Mouse (Mus musculus) hindbrain, embryonic 13.5 days (tissue): ENCODE results near the gene Pcnp. TPM values are rescaled to one million over a fixed set of nuclear protein-coding genes. Genes with fewer than 3 reads are reported as not detected.

Experiments used
- ATAC-seq: fragments of 200-750 bp; cut with Nextera tagmentation; 2 replicates; pipeline ENCODE4 v1.8.0; 2017; ENCODE audit warnings: moderate TSS enrichment; ENCODE audit not compliant: low FRiP score
- H3K27ac ChIP-seq: fragments of 300-500 bp; sonication (generic); 2 replicates; pipeline ENCODE4 v1.5.1; 2015; ENCODE audit warnings: inconsistent platforms, mild to moderate bottlenecking, moderate library complexity
- H3K27me3 ChIP-seq: fragments of 300-500 bp; sonication (generic); 2 replicates; pipeline ENCODE4 v1.6.1; 2015; ENCODE audit warnings: mild to moderate bottlenecking, inconsistent platforms
- H3K36me3 ChIP-seq: fragments of 300-500 bp; sonication (generic); 2 replicates; pipeline ENCODE4 v1.6.1; 2015; ENCODE audit warnings: mild to moderate bottlenecking, inconsistent platforms
- H3K4me1 ChIP-seq: fragments of 300-500 bp; sonication (generic); replicated peaks from 2 replicates; pipeline ENCODE4 v1.6.1; 2015; ENCODE audit warnings: inconsistent platforms
- H3K4me2 ChIP-seq: fragments of 300-500 bp; sonication (generic); 2 replicates; pipeline ENCODE4 v1.6.1; 2015; ENCODE audit warnings: inconsistent platforms, mild to moderate bottlenecking, moderate library complexity
- H3K4me3 ChIP-seq: fragments of 300-500 bp; sonication (generic); 2 replicates; pipeline ENCODE4 v1.5.1; 2015; ENCODE audit warnings: mild to moderate bottlenecking, inconsistent platforms
- H3K9ac ChIP-seq: fragments of 300-500 bp; sonication (generic); 2 replicates; pipeline ENCODE4 v1.6.1; 2015; ENCODE audit warnings: mild to moderate bottlenecking, inconsistent platforms
- H3K9me3 ChIP-seq: fragments of 300-500 bp; sonication (generic); 2 replicates; pipeline ENCODE4 v1.6.1; 2016; ENCODE audit warnings: inconsistent platforms
- WGBS: fragments of 180-500 bp; shearing (Covaris S2); methylation state at CpG from one replicate; pipeline ENCODE4 v1.1.7; 2015; 5-methylcytosine and 5-hydroxymethylcytosine counted together
- polyA plus RNA-seq: library from polyadenylated mRNA; unstranded; fragments of >200 nt; fragmentation: Nextera tagmentation; extraction: Ambion mirVana; gene quantifications from 2 replicates; pipeline ENCODE4 v1.2.1, GENCODE M21; 2015

The Pcnp gene
- polyA plus RNA-seq, 1 experiment from 2014 or later: 255 TPM

DNA sequence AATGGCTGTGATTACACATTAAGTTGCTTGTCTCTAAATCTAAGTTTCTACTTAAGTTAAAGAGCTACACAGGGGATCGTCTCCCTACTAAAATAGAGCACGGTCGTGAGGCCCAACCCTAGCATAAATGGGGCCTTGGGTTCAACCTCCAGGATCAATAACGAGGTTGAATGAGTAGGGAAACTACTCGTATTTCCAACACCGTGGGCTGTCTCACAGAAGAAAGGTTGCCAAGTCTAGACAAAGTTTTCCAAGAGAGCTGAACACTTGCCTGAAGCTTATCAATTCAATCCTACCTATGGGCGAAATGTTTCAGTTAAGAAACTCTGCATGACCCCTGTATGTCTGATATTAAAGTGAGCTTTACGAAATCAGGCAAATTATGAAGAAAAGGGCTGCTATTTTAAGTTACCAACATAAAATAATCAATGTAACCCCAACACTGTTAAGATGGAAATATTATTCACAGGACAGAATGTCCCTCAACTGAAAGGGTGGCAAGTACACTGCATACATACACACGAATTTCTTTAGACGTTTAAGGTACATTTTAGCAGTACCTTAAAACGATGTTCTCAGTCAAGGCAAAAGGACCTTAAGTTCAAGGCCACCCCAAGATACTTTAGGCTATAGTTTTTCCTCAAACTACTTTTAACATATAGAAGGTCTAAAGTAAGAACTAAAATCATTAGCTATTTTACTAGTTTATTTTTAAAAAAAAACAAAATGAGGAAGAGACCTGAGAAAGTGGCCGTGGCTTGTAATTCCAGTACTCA, 1.5 kb downstream of the Pcnp start:
- Histone ChIP-seq H3K9me3 (no peaks in the 10 kb centered on the region), H3K27me3 (no peaks in the 10 kb centered on the region), H3K4me2 (peak overlapping the region; percentile 80), H3K4me1 (peaks cover 33% of the 10 kb centered on the region), H3K27ac (peak overlapping the region; percentile 96; the same call in 1 of the 2 replicates), H3K4me3 (peak overlapping the region; percentile 87), H3K9ac (peak overlapping the region; percentile 98), H3K36me3 (peaks cover 25% of the 10 kb centered on the region)
- no peak for ATAC-seq
- WGBS: 54% methylated on average over 12 of the region's 12 CpGs

GRCm38 (mm10) chr16:56019660-56020059, 9.9 kb downstream of the Pcnp start:
- Histone ChIP-seq H3K36me3 (peaks cover 51% of the 10 kb centered on the region), H3K4me3 (no peak overlapping the region), H3K9me3 (no peaks in the 10 kb centered on the region), H3K4me2 (no peak overlapping the region), H3K9ac (no peak overlapping the region), H3K27me3 (no peaks in the 10 kb centered on the region), H3K4me1 (no peaks in the 10 kb centered on the region), H3K27ac (no peak overlapping the region)
- WGBS: 96% methylated on average over 7 of the region's 7 CpGs
- ATAC-seq: no peak

- Histone ChIP-seq H3K27ac (no peak overlapping the region), H3K4me1 (no peaks in the 10 kb centered on the region), H3K27me3 (no peaks in the 10 kb centered on the region), H3K9me3 (no peaks in the 10 kb centered on the region), H3K4me2 (no peak overlapping the region), H3K4me3 (no peak overlapping the region), H3K36me3 (peaks cover 56% of the 10 kb centered on the region), H3K9ac (no peak overlapping the region)
- no peak for ATAC-seq
- WGBS: 93% methylated on average over 7 of the region's 7 CpGs
Observed at GRCm38 (mm10) chr16:56014076-56014475, 15.5 kb downstream of the Pcnp start.

- ATAC-seq: no peak
- no peak overlapping the region for H3K4me2 ChIP-seq
- H3K27me3 ChIP-seq: no peaks in the 10 kb centered on the region
- H3K36me3 ChIP-seq: peaks cover 50% of the 10 kb centered on the region
- H3K27ac ChIP-seq: no peak overlapping the region
- H3K9me3 ChIP-seq: no peaks in the 10 kb centered on the region
- H3K4me3 ChIP-seq: no peak overlapping the region
- H3K4me1 ChIP-seq: no peaks in the 10 kb centered on the region
- H3K9ac ChIP-seq: no peak overlapping the region
- WGBS: 90% methylated on average over 10 of the region's 10 CpGs
Observed at GRCm38 (mm10) chr16:56012789-56013743, 16.5 kb downstream of the Pcnp start.

GRCm38 (mm10) chr16:56008862-56009261, 20.7 kb downstream of the Pcnp start:
- 98% methylated on average over 1 of the region's 1 CpGs for WGBS
- Histone ChIP-seq H3K36me3 (peaks cover 59% of the 10 kb centered on the region), H3K27ac (no peak overlapping the region), H3K9ac (no peak overlapping the region), H3K9me3 (no peaks in the 10 kb centered on the region), H3K4me3 (no peak overlapping the region), H3K27me3 (no peaks in the 10 kb centered on the region), H3K4me1 (no peaks in the 10 kb centered on the region), H3K4me2 (no peak overlapping the region)
- ATAC-seq: no peak

DNA sequence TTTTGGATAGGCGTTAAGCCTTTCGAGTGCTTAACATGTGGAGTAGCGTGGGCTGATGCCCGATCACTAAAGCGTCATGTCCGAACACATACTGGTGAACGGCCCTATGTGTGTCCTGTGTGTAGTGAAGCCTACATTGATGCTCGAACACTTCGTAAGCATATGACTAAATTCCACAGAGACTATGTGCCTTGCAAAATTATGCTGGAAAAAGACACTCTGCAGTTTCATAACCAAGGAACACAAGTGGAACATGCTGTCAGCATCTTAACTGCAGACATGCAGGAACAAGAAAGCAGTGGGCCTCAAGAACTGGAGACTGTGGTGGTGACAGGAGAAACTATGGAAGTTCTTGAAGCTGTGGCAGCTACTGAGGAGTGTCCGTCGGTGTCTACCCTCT, 22.7 kb downstream of the Pcnp start:
- Histone ChIP-seq H3K9ac (no peak overlapping the region), H3K36me3 (peaks cover 61% of the 10 kb centered on the region), H3K9me3 (no peaks in the 10 kb centered on the region), H3K4me1 (no peaks in the 10 kb centered on the region), H3K4me3 (no peak overlapping the region), H3K4me2 (no peak overlapping the region), H3K27me3 (no peaks in the 10 kb centered on the region), H3K27ac (no peak overlapping the region)
- 95% methylated on average over 11 of the region's 11 CpGs for WGBS
- no peak for ATAC-seq

DNA sequence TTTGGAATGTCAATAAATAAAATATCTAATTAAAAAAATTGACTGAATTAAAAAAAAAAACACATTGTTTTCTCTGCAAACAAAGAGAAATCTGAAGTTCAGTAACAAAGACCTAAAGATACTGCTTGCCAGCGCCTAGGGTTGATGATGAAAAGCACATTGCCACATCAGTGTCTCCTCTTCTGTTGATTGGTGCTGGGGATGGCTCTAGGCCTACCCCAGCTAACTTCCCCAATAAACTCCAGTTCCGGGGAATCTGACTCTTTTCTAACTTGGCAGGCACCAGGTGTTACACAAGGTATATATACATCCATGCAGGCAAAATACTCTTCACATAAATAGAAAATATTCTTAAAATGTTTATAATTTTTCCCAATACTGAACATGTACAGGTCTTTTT, 35.3 kb downstream of the Pcnp start:
- Histone ChIP-seq H3K4me1 (no peaks in the 10 kb centered on the region), H3K9ac (no peak overlapping the region), H3K27ac (no peak overlapping the region), H3K36me3 (peaks cover 44% of the 10 kb centered on the region), H3K9me3 (no peaks in the 10 kb centered on the region), H3K4me3 (no peak overlapping the region), H3K4me2 (no peak overlapping the region), H3K27me3 (no peaks in the 10 kb centered on the region)
- 97% methylated on average over 2 of the region's 2 CpGs for WGBS
- ATAC-seq: no peak

DNA sequence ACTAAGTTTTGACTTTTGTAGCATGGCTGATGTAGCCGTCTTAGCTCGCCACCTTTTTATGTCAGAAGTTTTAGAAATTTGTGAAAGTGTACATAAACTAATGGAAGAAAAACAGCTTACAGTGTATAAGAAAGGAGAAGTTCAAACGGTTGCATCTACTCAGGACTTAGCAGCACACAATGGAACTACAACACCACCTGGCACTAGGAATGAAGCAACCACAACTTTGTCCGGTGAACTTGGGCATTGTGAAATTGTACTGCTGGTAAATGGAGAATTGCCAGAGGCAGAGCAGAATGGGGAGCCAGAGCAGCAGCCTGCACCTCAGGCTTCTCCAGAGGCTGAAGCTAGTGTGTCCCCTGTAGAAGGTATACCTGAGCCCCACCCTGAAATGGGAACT, 39.2 kb downstream of the Pcnp start:
- Histone ChIP-seq H3K9ac (no peak overlapping the region), H3K4me2 (no peak overlapping the region), H3K9me3 (no peaks in the 10 kb centered on the region), H3K4me3 (no peak overlapping the region), H3K4me1 (no peaks in the 10 kb centered on the region), H3K36me3 (peaks cover 42% of the 10 kb centered on the region), H3K27ac (no peak overlapping the region), H3K27me3 (no peaks in the 10 kb centered on the region)
- ATAC-seq: no peak
- 97% methylated on average over 4 of the region's 4 CpGs for WGBS

DNA sequence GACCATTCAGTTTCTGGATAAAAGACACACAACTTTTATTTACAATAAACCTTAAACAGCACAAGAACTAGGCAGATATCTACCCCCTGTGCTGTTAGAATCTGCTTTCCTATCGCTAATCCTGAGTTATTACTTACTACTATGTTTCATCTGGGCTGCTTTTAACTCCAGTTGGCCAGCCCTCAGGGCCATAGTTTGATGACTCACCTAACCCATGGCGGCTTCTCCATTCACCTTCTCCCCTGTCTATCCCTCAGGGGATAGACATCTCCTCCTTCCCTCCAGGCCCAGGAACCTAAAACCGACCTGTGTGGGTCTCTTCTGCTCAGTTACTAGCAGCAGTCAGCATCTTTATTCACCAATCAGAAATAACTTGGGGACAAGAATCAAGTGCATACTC, 43.5 kb downstream of the Pcnp start:
- Histone ChIP-seq H3K9me3 (no peaks in the 10 kb centered on the region), H3K4me2 (no peak overlapping the region), H3K4me3 (no peak overlapping the region), H3K27me3 (no peaks in the 10 kb centered on the region), H3K36me3 (peaks cover 37% of the 10 kb centered on the region), H3K27ac (no peak overlapping the region), H3K4me1 (no peaks in the 10 kb centered on the region), H3K9ac (no peak overlapping the region)
- ATAC-seq: no peak
- WGBS: 95% methylated on average over 3 of the region's 3 CpGs

DNA sequence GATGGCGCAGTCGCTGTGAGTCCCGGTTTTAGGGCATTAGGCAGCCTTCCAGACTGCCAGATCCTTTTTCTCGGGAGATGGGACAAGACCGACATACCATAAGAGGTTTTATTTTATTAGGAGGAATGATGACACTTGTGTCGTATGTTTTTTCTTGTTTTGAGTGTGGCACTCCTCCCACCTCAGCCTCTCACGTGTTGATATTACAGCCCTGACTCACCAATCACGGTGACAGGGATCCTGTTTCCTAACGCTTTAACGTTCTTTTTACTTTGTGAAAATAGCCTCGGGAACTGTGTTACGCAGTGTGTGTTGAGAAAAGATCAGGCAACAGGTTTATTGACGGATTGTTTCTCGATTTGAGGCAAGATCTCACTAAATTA, 54.6 kb downstream of the Pcnp start:
- H3K27ac ChIP-seq: peak overlapping the region; percentile 95
- H3K9ac ChIP-seq: peak overlapping the region; percentile 96
- peak overlapping the region; percentile 86 for H3K4me2 ChIP-seq
- ATAC-seq: no peak
- H3K4me3 ChIP-seq: peak overlapping the region; percentile 100
- peaks cover 32% of the 10 kb centered on the region for H3K36me3 ChIP-seq
- peaks cover 25% of the 10 kb centered on the region for H3K4me1 ChIP-seq
- H3K9me3 ChIP-seq: no peaks in the 10 kb centered on the region
- no peaks in the 10 kb centered on the region for H3K27me3 ChIP-seq
- 12% methylated on average over 14 of the region's 14 CpGs for WGBS

GRCm38 (mm10) chr16:55974256-55974902, 55.2 kb downstream of the Pcnp start:
- no peaks in the 10 kb centered on the region for H3K9me3 ChIP-seq
- peaks cover 30% of the 10 kb centered on the region for H3K4me1 ChIP-seq
- H3K4me2 ChIP-seq: peak overlapping the region; percentile 86
- peak overlapping the region; percentile 96 for H3K9ac ChIP-seq
- peak; percentile 74 for ATAC-seq
- H3K36me3 ChIP-seq: peaks cover 37% of the 10 kb centered on the region
- H3K4me3 ChIP-seq: peak overlapping the region; percentile 100
- WGBS: under 1% methylated on average over 49 of the region's 55 CpGs
- no peaks in the 10 kb centered on the region for H3K27me3 ChIP-seq
- H3K27ac ChIP-seq: peak overlapping the region; percentile 95
